In genomic region chr4:62408601-62409282, GRCm38 (mm10) we compare ENCODE assay signal across 8 mouse cellular contexts. TPM values are rescaled to one million over a fixed set of nuclear protein-coding genes. Genes with fewer than 3 reads are reported as not detected.
DNase-seq lines count a peak whose midpoint lies in the region; ATAC-seq lines count a peak whose summit lies in the region.

Cdc26 (minus strand) TSS chr4:62408642.
Prpf4 (plus strand) TSS chr4:62408797.

- H3K9ac ChIP-seq in forebrain, embryonic 14.5 days (ENCODE audit: low read length) = peak within 1 kb of the TSS; percentile 82
- H3K9ac ChIP-seq in neural tube, embryonic 15.5 days (replicated peaks) = peak within 1 kb of the TSS; percentile 86

- H3K4me1 ChIP-seq in forebrain, embryonic 14.5 days (ENCODE audit: control insufficient read depth, insufficient read depth, low read length) = peaks cover 23% of the 10 kb centered on the region
- peaks cover 43% of the 10 kb centered on the region for H3K4me1 ChIP-seq in neural tube, embryonic 15.5 days

- H3K4me2 ChIP-seq in forebrain, embryonic 14.5 days (ENCODE audit: low read length) = peak within 1 kb of the TSS; percentile 74
- H3K4me2 ChIP-seq in neural tube, embryonic 15.5 days = peak within 1 kb of the TSS; percentile 75

- peak within 1 kb of the TSS; percentile 64 for H3K4me3 ChIP-seq in forebrain, embryonic 14.5 days (ENCODE audit: low read depth, low read length)
- peak within 1 kb of the TSS; percentile 85 for H3K4me3 ChIP-seq in neural tube, embryonic 15.5 days (replicated peaks)

- intact Hi-C loops in heart, postnatal 14 days (cut with DNase I) = loop anchor here (5.0 to 10.0 kb wide), 5 partner anchors 66 to 204 kb away; partner anchors contain the start of genes Alad and Hdhd3

- H3K9me3 ChIP-seq in forebrain, embryonic 14.5 days (replicated peaks; ENCODE audit: control insufficient read depth, low read length) = no peaks in the 10 kb centered on the region
- H3K9me3 ChIP-seq in neural tube, embryonic 15.5 days (replicated peaks) = no peaks in the 10 kb centered on the region

- peak within 1 kb of the TSS; percentile 73 for H3K27ac ChIP-seq in forebrain, embryonic 14.5 days (ENCODE audit: low read depth, low read length)
- peak within 1 kb of the TSS; percentile 88 for H3K27ac ChIP-seq in neural tube, embryonic 15.5 days (replicated peaks)

- under 1% methylated on average over 39 of the region's 39 CpGs for WGBS in forebrain, embryonic 14.5 days
- WGBS in neural tube, embryonic 15.5 days = under 1% methylated on average over 39 of the region's 39 CpGs

- no peaks in the 10 kb centered on the region for H3K27me3 ChIP-seq in forebrain, embryonic 14.5 days (replicated peaks; ENCODE audit: control insufficient read depth, insufficient read depth, low read length)
- no peaks in the 10 kb centered on the region for H3K27me3 ChIP-seq in neural tube, embryonic 15.5 days (replicated peaks)

- peak; percentile 100 for DNase-seq in ES-CJ7 (ENCODE audit: low read depth, low spot score)
- peak; percentile 95 for DNase-seq in cerebellum, adult 11 months
- DNase-seq in forebrain, embryonic 14.5 days (ENCODE audit: low spot score) = peak; percentile 100
- peak; percentile 95 to 97 for DNase-seq in heart, postnatal 14 days
- peak; percentile 99 for DNase-seq in layer of hippocampus, adult 11-12 months (ENCODE audit: low spot score)
- DNase-seq in lung, adult 18-20 months = peak; percentile 99
- DNase-seq in testis, postnatal 14 days (ENCODE audit: low spot score) = peak; percentile 98

- ATAC-seq in forebrain, embryonic 14.5 days = peak; percentile 100
- ATAC-seq in neural tube, embryonic 15.5 days (ENCODE audit: low FRiP score) = peak; percentile 99

- H3K36me3 ChIP-seq in forebrain, embryonic 14.5 days (ENCODE audit: control insufficient read depth, insufficient read depth, low read length) = peaks cover 30% of the 10 kb centered on the region
- H3K36me3 ChIP-seq in neural tube, embryonic 15.5 days = peaks cover 22% of the 10 kb centered on the region

RNA-seq across cellular contexts. Expression of gene Cdc26, which starts in this region (rescaled TPM):
- polyA plus RNA-seq in forebrain, embryonic 14.5 days (2014; fragmentation: Nextera tagmentation; extraction: Ambion mirVana) = 140 and 149 TPM in 2 replicates
- total RNA-seq in heart, postnatal 14 days (2021) = 10 to 100 TPM; 42.3 to 44.4 TPM
- polyA plus RNA-seq in neural tube, embryonic 15.5 days (2015; fragmentation: Nextera tagmentation; extraction: Ambion mirVana) = 76.8 and 95.4 TPM in 2 replicates

RNA-seq across cellular contexts. Expression of gene Prpf4, which starts in this region (rescaled TPM):
- polyA plus RNA-seq in forebrain, embryonic 14.5 days (2014; fragmentation: Nextera tagmentation; extraction: Ambion mirVana) = 16.4 and 16.6 TPM in 2 replicates
- 10 to 100 TPM in 1 of 2 experiments, 1 to 10 TPM in 1; 9.7 to 10.7 TPM for total RNA-seq in heart, postnatal 14 days (2021)
- 15.3 and 16.4 TPM in 2 replicates for polyA plus RNA-seq in neural tube, embryonic 15.5 days (2015; fragmentation: Nextera tagmentation; extraction: Ambion mirVana)

Comparison
In these comparisons a context has a peak if more than half of its experiments do, and no peak if none do; other contexts are left out.
1. Peak in every context shown above with its lines: DNase-seq, ATAC-seq, H3K4me3 ChIP-seq and H3K27ac ChIP-seq.